ENCODE assay signal across 19 mouse cellular contexts in genomic region chr10:67693586-67693985, GRCm38 (mm10).
DNase-seq lines count a peak whose midpoint lies in the region; ATAC-seq lines count a peak whose summit lies in the region.
"Had no signal": no experiment of that assay in that cellular context is flagged by ENCODE, and none has a peak within 500 bp of the region (broad histone marks: within the 10 kb centered on the region; RNA-seq: fewer than 3 reads in every experiment).

No protein-coding gene starts in this region.

- DNase-seq in layer of hippocampus, adult 9-11 months: peak; percentile 27
- DNase-seq in layer of hippocampus, postnatal 10 days (ENCODE audit: low spot score in 2 of 2): no peak
- DNase-seq in 416B (ENCODE audit: low read depth): peak; percentile 17
- no peak for DNase-seq in adrenal gland, postnatal 10 days
- no peak for DNase-seq in adrenal gland, adult 8-10 months
- DNase-seq: adrenal gland, adult 2 months; cerebellum, adult 9-10 months; heart, postnatal 10 days; kidney, postnatal 25 days; liver, embryonic 13.5 days; lung, postnatal 10 days; right cerebral cortex, postnatal 14 days; thymus, postnatal 25 days had no signal

- peak; percentile 58 for ATAC-seq in common myeloid progenitor, adult 5-6 weeks (replicated peaks; ENCODE audit: low read depth, poor library complexity, severe bottlenecking)
- ATAC-seq in megakaryocyte, adult 5-6 weeks (ENCODE audit: poor library complexity, severe bottlenecking): peak; percentile 56
- ATAC-seq in megakaryocyte-erythroid progenitor cell, adult 5-6 weeks (replicated peaks; ENCODE audit: low FRiP score, low TSS enrichment, poor library complexity, severe bottlenecking): no peak
- ATAC-seq: CD4-positive, CD25-positive, alpha-beta regulatory T cell, adult 4 months; intestine, postnatal 0 days; Patski had no signal

Comparison
In these comparisons a context has a peak if more than half of its experiments do, and no peak if none do; other contexts are left out.
1. DNase-seq: peak in layer of hippocampus, adult 9-11 months (single experiment) and 416B (single experiment); none in layer of hippocampus, postnatal 10 days (0 of 2), adrenal gland, postnatal 10 days (single experiment) and adrenal gland, adult 8-10 months (single experiment).